Mouse (Mus musculus) thymus, adult 2 months (tissue): ENCODE data around the gene Rnf24.

ENCODE experiments used
- CTCF ChIP-seq: fragments of 200-500 bp; IDR thresholded peaks from 2 replicates; pipeline ENCODE4 v1.5.1; 2012; ENCODE audit warnings: mild to moderate bottlenecking, control low read depth, low read length, moderate library complexity, borderline replicate concordance; ENCODE audit not compliant: control insufficient read depth, poor library complexity, insufficient read depth; ENCODE audit errors: extremely low read depth
- POLR2A ChIP-seq: fragments of 200-500 bp; IDR thresholded peaks from 2 replicates; pipeline ENCODE4 v1.6.1; 2012; ENCODE audit warnings: mild to moderate bottlenecking, low read length, control low read depth, moderate library complexity; ENCODE audit not compliant: control insufficient read depth, poor library complexity, insufficient read depth; ENCODE audit errors: extremely low read depth

GRCm38 (mm10) chr2:131286276-131286675 is 66.4 kb downstream of the Rnf24 start:
- TF ChIP-seq CTCF: no peak
- TF ChIP-seq POLR2A: no peak
